Mouse (Mus musculus): Measurements from ENCODE around the gene Tmprss15. TPM values are rescaled to one million over a fixed set of nuclear protein-coding genes. Genes with fewer than 3 reads are reported as not detected.

Tmprss15 gene
- polyA plus RNA-seq (2014; fragmentation: Nextera tagmentation; extraction: Ambion mirVana): not detected in 2 replicates

DNA sequence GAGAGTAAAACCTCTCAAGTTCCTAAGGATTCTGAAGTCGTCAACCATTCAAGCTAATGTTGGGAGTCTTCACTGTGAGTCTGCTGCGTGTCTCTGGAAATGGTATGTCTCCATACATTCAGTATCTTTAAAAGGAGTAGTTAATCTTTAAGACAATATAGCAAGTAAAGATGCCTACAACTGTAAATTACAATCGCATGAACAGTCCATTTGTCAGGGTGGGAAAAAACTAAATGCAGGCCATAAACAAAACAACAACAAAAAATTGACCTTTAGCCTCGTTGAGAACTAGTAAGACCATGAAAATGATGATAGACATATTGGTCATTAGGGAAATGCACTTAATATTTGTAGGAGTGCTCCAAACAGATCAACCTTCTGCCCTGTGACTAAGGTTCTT, at the start of gene Tmprss15:
Gene Tmprss15, minus strand, starts transcription at position 101 of the 400 bp plus-strand sequence.
- H3K4me1 ChIP-seq (ENCODE audit: control insufficient read depth, insufficient read depth, low read length): no peaks in the 10 kb centered on the region
- no peaks in the 10 kb centered on the region for H3K9me3 ChIP-seq (replicated peaks; ENCODE audit: control insufficient read depth, low read length)
- no peak within 1 kb of the TSS for H3K4me3 ChIP-seq (ENCODE audit: low read depth, low read length)
- 78% methylated on average over 4 of the region's 4 CpGs for WGBS (ENCODE audit: insufficient replicate concordance)
- H3K27me3 ChIP-seq (ENCODE audit: control insufficient read depth, insufficient read depth, low read length): no peaks in the 10 kb centered on the region
- H3K27ac ChIP-seq (ENCODE audit: low read depth, low read length): no peak within 1 kb of the TSS
- H3K4me2 ChIP-seq: no peak within 1 kb of the TSS
- no peak for ATAC-seq (replicated peaks; ENCODE audit: insufficient number of reproducible peaks, low FRiP score, low TSS enrichment)
- no peaks in the 10 kb centered on the region for H3K36me3 ChIP-seq (ENCODE audit: control insufficient read depth, insufficient read depth, low read length)
- H3K9ac ChIP-seq (ENCODE audit: low read depth, low read length): no peak within 1 kb of the TSS

DNA sequence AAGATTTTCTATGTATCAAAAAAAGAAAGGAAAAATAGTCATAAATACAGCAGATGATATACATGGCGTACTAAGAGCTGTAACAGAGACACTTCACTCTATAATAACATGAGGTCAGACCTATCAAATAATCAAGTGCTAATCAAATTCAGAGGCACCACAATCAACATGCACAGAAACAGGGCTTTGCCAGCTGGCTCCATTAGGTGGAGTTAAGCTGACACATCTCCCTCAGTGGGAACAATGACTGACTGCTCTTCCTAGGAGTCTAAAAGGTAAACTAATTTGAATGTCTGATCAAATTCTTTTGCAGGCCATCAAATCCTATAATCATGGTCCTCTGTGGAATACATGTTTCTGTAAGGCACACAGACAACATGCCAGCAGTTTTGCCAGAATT, 24.0 kb upstream of the Tmprss15 start:
- Histone ChIP-seq H3K4me3 (ENCODE audit: low read depth, low read length) (no peak overlapping the region), H3K27me3 (ENCODE audit: control insufficient read depth, insufficient read depth, low read length) (no peaks in the 10 kb centered on the region), H3K4me2 (no peak overlapping the region), H3K9me3 (replicated peaks; ENCODE audit: control insufficient read depth, low read length) (no peaks in the 10 kb centered on the region), H3K9ac (ENCODE audit: low read depth, low read length) (no peak overlapping the region), H3K36me3 (ENCODE audit: control insufficient read depth, insufficient read depth, low read length) (no peaks in the 10 kb centered on the region), H3K27ac (ENCODE audit: low read depth, low read length) (no peak overlapping the region), H3K4me1 (ENCODE audit: control insufficient read depth, insufficient read depth, low read length) (no peaks in the 10 kb centered on the region)
- WGBS (ENCODE audit: insufficient replicate concordance): 78% methylated on average over 1 of the region's 1 CpGs
- ATAC-seq (replicated peaks; ENCODE audit: insufficient number of reproducible peaks, low FRiP score, low TSS enrichment): no peak

DNA sequence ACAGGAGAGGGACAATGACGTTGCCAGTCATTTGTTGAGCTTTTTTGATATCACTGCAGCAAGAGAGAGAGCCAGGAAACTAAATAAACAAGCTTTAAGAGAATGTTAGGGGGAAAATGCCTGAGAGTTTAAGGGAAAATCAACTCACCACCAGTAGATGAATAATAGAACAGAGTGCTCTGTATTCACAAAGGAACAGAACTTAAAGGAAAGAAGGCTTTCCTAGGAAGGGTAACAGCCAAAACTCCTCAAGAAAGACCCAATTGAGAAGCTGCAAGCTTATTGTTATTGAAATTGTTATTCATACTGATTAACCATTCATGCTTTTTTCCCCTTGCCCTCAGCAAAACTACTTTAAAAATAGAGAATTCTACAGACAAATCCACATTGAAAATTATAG, 18.6 kb upstream of the Tmprss15 start:
- H3K36me3 ChIP-seq (ENCODE audit: control insufficient read depth, insufficient read depth, low read length): no peaks in the 10 kb centered on the region
- no peaks in the 10 kb centered on the region for H3K9me3 ChIP-seq (replicated peaks; ENCODE audit: control insufficient read depth, low read length)
- ATAC-seq (replicated peaks; ENCODE audit: insufficient number of reproducible peaks, low FRiP score, low TSS enrichment): no peak
- no peak overlapping the region for H3K4me2 ChIP-seq
- 33% methylated on average over 1 of the region's 1 CpGs for WGBS (ENCODE audit: insufficient replicate concordance)
- no peak overlapping the region for H3K27ac ChIP-seq (ENCODE audit: low read depth, low read length)
- H3K9ac ChIP-seq (ENCODE audit: low read depth, low read length): no peak overlapping the region
- no peaks in the 10 kb centered on the region for H3K27me3 ChIP-seq (ENCODE audit: control insufficient read depth, insufficient read depth, low read length)
- no peak overlapping the region for H3K4me3 ChIP-seq (ENCODE audit: low read depth, low read length)
- H3K4me1 ChIP-seq (ENCODE audit: control insufficient read depth, insufficient read depth, low read length): no peaks in the 10 kb centered on the region

DNA sequence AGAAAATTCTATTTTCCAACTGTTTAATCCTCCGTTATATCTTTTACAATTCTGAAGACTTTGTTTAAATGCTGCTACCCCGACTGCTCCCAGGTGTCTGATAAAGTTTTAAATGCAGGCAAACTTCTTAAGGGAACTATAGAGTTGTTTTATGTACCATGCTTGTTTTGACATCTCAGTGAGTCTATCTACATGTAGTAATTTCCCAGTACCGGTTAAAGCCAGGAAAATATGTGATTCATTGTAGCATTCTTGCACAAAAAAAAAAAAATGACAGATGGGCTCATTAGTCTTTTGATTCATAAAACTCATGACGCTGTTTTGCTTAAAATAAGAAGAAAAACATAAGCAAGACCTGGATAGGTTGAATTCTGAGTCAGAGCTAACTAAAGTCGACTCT, 18.1 kb upstream of the Tmprss15 start:
- Histone ChIP-seq H3K27me3 (ENCODE audit: control insufficient read depth, insufficient read depth, low read length) (no peaks in the 10 kb centered on the region), H3K4me3 (ENCODE audit: low read depth, low read length) (no peak overlapping the region), H3K27ac (ENCODE audit: low read depth, low read length) (no peak overlapping the region), H3K4me1 (ENCODE audit: control insufficient read depth, insufficient read depth, low read length) (no peaks in the 10 kb centered on the region), H3K9ac (ENCODE audit: low read depth, low read length) (no peak overlapping the region), H3K9me3 (replicated peaks; ENCODE audit: control insufficient read depth, low read length) (no peaks in the 10 kb centered on the region), H3K4me2 (no peak overlapping the region), H3K36me3 (ENCODE audit: control insufficient read depth, insufficient read depth, low read length) (no peaks in the 10 kb centered on the region)
- ATAC-seq (replicated peaks; ENCODE audit: insufficient number of reproducible peaks, low FRiP score, low TSS enrichment): no peak
- 73% methylated on average over 5 of the region's 5 CpGs for WGBS (ENCODE audit: insufficient replicate concordance)

DNA sequence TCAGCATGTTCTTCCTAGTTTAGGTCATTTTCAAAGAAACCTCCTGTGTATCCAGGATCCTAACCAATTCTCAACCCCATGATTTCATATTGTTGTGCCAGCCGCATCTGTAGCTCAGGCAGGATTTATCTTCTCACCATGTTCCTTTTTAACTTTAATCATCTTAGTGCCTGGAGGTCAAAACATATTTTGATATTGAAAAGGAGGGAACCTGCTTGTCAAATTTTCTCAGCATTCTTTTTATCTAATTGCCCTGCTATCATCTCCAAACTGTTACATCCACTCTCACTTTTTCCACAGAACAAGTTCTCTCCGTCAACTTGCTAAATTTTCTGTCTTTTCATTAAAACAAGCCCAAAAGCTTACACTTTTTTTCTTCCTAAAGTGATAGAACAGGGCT, 9.4 kb upstream of the Tmprss15 start:
- Histone ChIP-seq H3K9me3 (replicated peaks; ENCODE audit: control insufficient read depth, low read length) (no peaks in the 10 kb centered on the region), H3K36me3 (ENCODE audit: control insufficient read depth, insufficient read depth, low read length) (no peaks in the 10 kb centered on the region), H3K27ac (ENCODE audit: low read depth, low read length) (no peak overlapping the region), H3K27me3 (ENCODE audit: control insufficient read depth, insufficient read depth, low read length) (no peaks in the 10 kb centered on the region), H3K4me3 (ENCODE audit: low read depth, low read length) (no peak overlapping the region), H3K4me2 (no peak overlapping the region), H3K4me1 (ENCODE audit: control insufficient read depth, insufficient read depth, low read length) (no peaks in the 10 kb centered on the region), H3K9ac (ENCODE audit: low read depth, low read length) (no peak overlapping the region)
- 73% methylated on average over 2 of the region's 2 CpGs for WGBS (ENCODE audit: insufficient replicate concordance)
- no peak for ATAC-seq (replicated peaks; ENCODE audit: insufficient number of reproducible peaks, low FRiP score, low TSS enrichment)

DNA sequence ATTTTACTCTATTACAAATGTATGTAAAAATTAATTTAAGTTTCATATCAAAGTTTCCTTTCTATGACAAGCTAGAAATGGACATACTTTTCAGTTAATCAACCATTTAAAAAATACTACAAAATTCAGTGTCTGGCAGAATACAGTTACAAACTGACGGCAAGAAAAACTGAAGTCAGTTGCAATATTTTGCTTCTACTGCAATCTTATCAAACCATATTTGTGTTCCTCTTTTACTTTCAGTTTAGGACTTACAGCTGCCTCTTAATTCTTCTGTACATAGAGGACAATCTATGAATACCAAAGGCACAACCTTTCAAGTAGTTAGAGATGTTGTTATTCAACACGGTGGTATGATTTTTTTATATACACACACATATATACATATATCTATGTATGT, 7.4 kb upstream of the Tmprss15 start:
- 77% methylated on average over 2 of the region's 2 CpGs for WGBS (ENCODE audit: insufficient replicate concordance)

DNA sequence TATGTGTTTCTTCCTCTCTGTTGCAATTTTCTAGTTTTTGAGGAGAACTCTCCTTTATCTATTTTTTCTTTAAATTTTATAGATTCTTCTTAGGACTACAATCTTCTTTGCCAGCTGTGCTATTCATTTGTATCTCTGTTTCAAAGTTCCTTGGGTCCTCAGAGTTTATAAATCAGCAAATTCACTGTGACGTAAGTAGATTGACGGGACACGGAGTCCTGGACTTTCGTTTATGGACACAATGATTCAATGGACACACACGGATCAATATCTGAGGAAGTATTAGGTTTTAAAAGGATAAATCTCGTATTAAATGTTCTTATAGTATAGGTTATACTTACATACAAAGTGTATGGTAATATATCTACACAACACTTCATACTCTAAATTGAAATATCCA, 4.3 kb downstream of the Tmprss15 start:
- Histone ChIP-seq H3K27ac (ENCODE audit: low read depth, low read length) (no peak overlapping the region), H3K9ac (ENCODE audit: low read depth, low read length) (no peak overlapping the region), H3K27me3 (ENCODE audit: control insufficient read depth, insufficient read depth, low read length) (no peaks in the 10 kb centered on the region), H3K4me3 (ENCODE audit: low read depth, low read length) (no peak overlapping the region), H3K4me2 (no peak overlapping the region), H3K9me3 (replicated peaks; ENCODE audit: control insufficient read depth, low read length) (no peaks in the 10 kb centered on the region), H3K4me1 (ENCODE audit: control insufficient read depth, insufficient read depth, low read length) (no peaks in the 10 kb centered on the region), H3K36me3 (ENCODE audit: control insufficient read depth, insufficient read depth, low read length) (no peaks in the 10 kb centered on the region)
- 77% methylated on average over 6 of the region's 6 CpGs for WGBS (ENCODE audit: insufficient replicate concordance)
- ATAC-seq (replicated peaks; ENCODE audit: insufficient number of reproducible peaks, low FRiP score, low TSS enrichment): no peak

More for the DNA sequence above, 7.4 kb upstream of the Tmprss15 start:
- H3K4me2 ChIP-seq: no peak overlapping the region
- no peaks in the 10 kb centered on the region for H3K27me3 ChIP-seq (ENCODE audit: control insufficient read depth, insufficient read depth, low read length)
- H3K36me3 ChIP-seq (ENCODE audit: control insufficient read depth, insufficient read depth, low read length): no peaks in the 10 kb centered on the region
- H3K4me1 ChIP-seq (ENCODE audit: control insufficient read depth, insufficient read depth, low read length): no peaks in the 10 kb centered on the region
- H3K27ac ChIP-seq (ENCODE audit: low read depth, low read length): no peak overlapping the region
- no peaks in the 10 kb centered on the region for H3K9me3 ChIP-seq (replicated peaks; ENCODE audit: control insufficient read depth, low read length)
- no peak for ATAC-seq (replicated peaks; ENCODE audit: insufficient number of reproducible peaks, low FRiP score, low TSS enrichment)
- no peak overlapping the region for H3K4me3 ChIP-seq (ENCODE audit: low read depth, low read length)
- H3K9ac ChIP-seq (ENCODE audit: low read depth, low read length): no peak overlapping the region

DNA sequence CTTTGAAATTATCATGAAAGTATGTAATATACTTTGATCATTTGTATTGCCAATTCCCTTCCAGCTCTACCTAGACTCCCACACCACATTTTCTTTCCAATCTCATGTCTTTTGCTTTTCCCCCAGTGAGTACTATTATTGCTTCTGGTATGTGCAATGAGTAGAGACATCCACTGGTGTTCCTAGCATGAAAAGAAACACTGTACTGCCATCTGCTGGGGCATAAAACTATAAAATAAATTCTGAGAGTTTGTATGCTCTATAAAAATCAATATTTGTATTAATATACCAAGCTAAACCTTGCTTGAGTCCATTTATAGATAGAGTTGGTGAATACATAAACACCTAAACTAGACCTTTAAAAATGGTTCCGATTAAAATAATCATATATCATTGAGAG, 27.0 kb downstream of the Tmprss15 start:
- Histone ChIP-seq H3K9me3 (replicated peaks; ENCODE audit: control insufficient read depth, low read length) (no peaks in the 10 kb centered on the region), H3K4me1 (ENCODE audit: control insufficient read depth, insufficient read depth, low read length) (no peaks in the 10 kb centered on the region), H3K4me3 (ENCODE audit: low read depth, low read length) (no peak overlapping the region), H3K36me3 (ENCODE audit: control insufficient read depth, insufficient read depth, low read length) (no peaks in the 10 kb centered on the region), H3K9ac (ENCODE audit: low read depth, low read length) (no peak overlapping the region), H3K4me2 (no peak overlapping the region), H3K27me3 (ENCODE audit: control insufficient read depth, insufficient read depth, low read length) (no peaks in the 10 kb centered on the region), H3K27ac (ENCODE audit: low read depth, low read length) (no peak overlapping the region)
- ATAC-seq (replicated peaks; ENCODE audit: insufficient number of reproducible peaks, low FRiP score, low TSS enrichment): no peak
- WGBS (ENCODE audit: insufficient replicate concordance): 81% methylated on average over 1 of the region's 1 CpGs

DNA sequence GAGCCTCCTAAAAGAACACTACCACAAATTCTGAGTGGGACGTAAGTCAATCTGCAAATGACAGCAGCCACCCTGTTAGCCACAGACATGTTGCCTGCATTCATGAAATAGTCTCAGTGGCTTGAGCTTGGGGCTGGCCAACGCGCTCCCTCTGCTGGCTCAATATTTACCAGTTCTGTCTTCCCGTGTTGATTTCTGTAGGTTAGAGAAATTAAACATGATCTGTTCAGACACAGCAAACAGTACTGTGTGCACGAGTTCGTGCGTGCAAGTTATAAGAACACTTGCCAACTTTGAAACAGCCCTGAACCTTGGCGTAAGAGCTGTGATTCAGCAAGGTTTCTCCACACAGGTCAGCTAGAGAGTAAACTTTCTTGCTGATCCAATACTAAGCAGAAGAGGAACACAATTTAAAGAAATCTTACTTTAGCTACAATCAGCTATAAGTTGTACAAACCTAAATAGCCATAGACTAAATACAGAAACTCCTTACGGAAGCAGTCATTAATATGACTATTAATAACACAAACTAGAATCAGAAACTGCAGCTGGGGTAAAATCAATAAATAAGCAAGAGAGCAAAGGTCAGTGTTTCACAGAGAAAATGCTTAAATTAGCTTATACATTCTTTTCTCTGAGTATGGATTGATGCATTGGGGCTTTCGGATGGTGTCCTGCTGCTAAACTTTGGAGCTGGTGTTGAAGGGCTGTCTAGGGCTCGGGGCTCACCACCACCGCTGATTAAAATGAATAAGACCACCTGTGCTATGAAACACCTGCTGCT, 31.9 kb downstream of the Tmprss15 start:
- Histone ChIP-seq H3K9ac (ENCODE audit: low read depth, low read length) (no peak overlapping the region), H3K36me3 (ENCODE audit: control insufficient read depth, insufficient read depth, low read length) (no peaks in the 10 kb centered on the region), H3K9me3 (replicated peaks; ENCODE audit: control insufficient read depth, low read length) (no peaks in the 10 kb centered on the region), H3K4me2 (no peak overlapping the region), H3K4me1 (ENCODE audit: control insufficient read depth, insufficient read depth, low read length) (no peaks in the 10 kb centered on the region), H3K27ac (ENCODE audit: low read depth, low read length) (no peak overlapping the region), H3K4me3 (ENCODE audit: low read depth, low read length) (no peak overlapping the region), H3K27me3 (ENCODE audit: control insufficient read depth, insufficient read depth, low read length) (no peaks in the 10 kb centered on the region)
- 0 out of 2 replicates have a peak, but pooled peaks have one; percentile 55 for ATAC-seq (replicated peaks; ENCODE audit: insufficient number of reproducible peaks, low FRiP score, low TSS enrichment)
- 60% methylated on average over 12 of the region's 12 CpGs for WGBS (ENCODE audit: insufficient replicate concordance)

All from heart, embryonic 11.5 days (tissue).